Mouse (Mus musculus) hindbrain, embryonic 15.5 days (tissue): ENCODE measurements around the gene Erbb4. TPM values are rescaled to one million over a fixed set of nuclear protein-coding genes. Genes with fewer than 3 reads are reported as not detected.

ENCODE experiments used
- ATAC-seq: fragments of 200-750 bp; cut with Nextera tagmentation; 2 replicates; pipeline ENCODE4 v1.8.0; 2017; ENCODE audit warnings: low read depth, moderate number of reproducible peaks, moderate TSS enrichment; ENCODE audit not compliant: low FRiP score
- H3K27ac ChIP-seq: fragments of 300-500 bp; sonication (generic); replicated peaks from 2 replicates; pipeline ENCODE4 v1.5.1; 2015; ENCODE audit warnings: mild to moderate bottlenecking, inconsistent platforms
- H3K27me3 ChIP-seq: fragments of 300-500 bp; sonication (generic); 2 replicates; pipeline ENCODE4 v1.6.1; 2015; ENCODE audit warnings: control low read depth, inconsistent platforms
- H3K36me3 ChIP-seq: fragments of 300-500 bp; sonication (generic); 2 replicates; pipeline ENCODE4 v1.6.1; 2015; ENCODE audit warnings: control low read depth, inconsistent platforms
- H3K4me1 ChIP-seq: fragments of 300-500 bp; sonication (generic); replicated peaks from 2 replicates; pipeline ENCODE4 v1.6.1; 2015; ENCODE audit warnings: control low read depth, inconsistent platforms
- H3K4me2 ChIP-seq: fragments of 300-500 bp; sonication (generic); 2 replicates; pipeline ENCODE4 v1.6.1; 2015; ENCODE audit warnings: moderate library complexity, mild to moderate bottlenecking, inconsistent platforms
- H3K4me3 ChIP-seq: fragments of 300-500 bp; sonication (generic); 2 replicates; pipeline ENCODE4 v1.5.1; 2015; ENCODE audit warnings: mild to moderate bottlenecking, inconsistent platforms
- H3K9ac ChIP-seq: fragments of 300-500 bp; sonication (generic); 2 replicates; pipeline ENCODE4 v1.6.1; 2015; ENCODE audit warnings: inconsistent platforms
- H3K9me3 ChIP-seq: fragments of 300-500 bp; sonication (generic); 2 replicates; pipeline ENCODE4 v1.6.1; 2016; ENCODE audit warnings: control low read depth, inconsistent platforms
- WGBS: fragments of 180-500 bp; shearing (Covaris S2); methylation state at CpG from one replicate; pipeline ENCODE4 v1.1.7; 2015; 5-methylcytosine and 5-hydroxymethylcytosine counted together
- polyA plus RNA-seq: library from polyadenylated mRNA; unstranded; fragments of >200 nt; fragmentation: Nextera tagmentation; extraction: Ambion mirVana; gene quantifications from 2 replicates; pipeline ENCODE4 v1.2.1, GENCODE M21; 2015

The Erbb4 gene
- polyA plus RNA-seq, 1 experiment from 2014 or later = 15.6 TPM

DNA sequence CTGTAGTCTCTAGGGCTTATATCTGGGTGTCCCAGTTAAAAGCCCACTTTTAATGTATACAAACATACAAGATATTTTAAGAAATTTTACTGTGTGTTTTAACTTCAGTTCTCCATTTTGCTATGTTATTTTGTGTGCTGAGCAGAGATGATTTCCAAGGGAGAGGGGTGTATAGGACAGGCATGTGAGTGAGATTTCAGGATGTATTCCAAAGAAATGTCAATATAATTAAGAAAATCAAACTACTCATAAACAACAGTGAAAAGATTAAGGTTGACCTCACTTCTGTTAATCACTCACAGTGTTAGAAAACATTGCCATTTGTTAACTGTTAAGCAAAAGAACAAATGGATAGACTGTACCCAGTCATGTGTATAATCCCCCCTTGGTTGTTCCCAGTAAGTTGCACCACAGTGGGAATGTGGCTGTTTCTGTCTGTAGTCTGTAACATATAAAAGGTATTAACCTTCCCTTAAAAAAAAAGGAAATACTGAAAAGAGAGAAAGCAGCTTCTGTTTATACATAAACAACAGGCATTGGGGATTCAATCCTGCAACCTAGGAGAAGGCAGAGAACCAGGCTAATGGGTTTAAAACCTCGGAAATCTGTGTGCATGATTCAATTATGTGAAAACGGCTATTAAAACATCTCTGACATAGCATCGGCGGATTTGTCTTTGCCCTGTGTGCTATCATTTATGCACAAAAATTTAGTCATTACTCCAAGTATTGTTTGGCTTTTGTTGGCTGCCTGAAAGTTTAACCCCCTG lies 84.5 kb downstream of the Erbb4 start:
- H3K9me3 ChIP-seq = no peaks in the 10 kb centered on the region
- H3K4me3 ChIP-seq = no peak overlapping the region
- H3K9ac ChIP-seq = no peak overlapping the region
- H3K4me1 ChIP-seq = no peaks in the 10 kb centered on the region
- H3K4me2 ChIP-seq = no peak overlapping the region
- H3K27me3 ChIP-seq = no peaks in the 10 kb centered on the region
- H3K27ac ChIP-seq = no peak overlapping the region
- ATAC-seq = no peak
- WGBS = 22% methylated on average over 4 of the region's 4 CpGs
- no peaks in the 10 kb centered on the region for H3K36me3 ChIP-seq

GRCm38 (mm10) chr1:69009800-69010505 lies 97.9 kb downstream of the Erbb4 start:
- 30% methylated on average over 5 of the region's 5 CpGs for WGBS
- Histone ChIP-seq H3K27me3 (no peaks in the 10 kb centered on the region), H3K9me3 (no peaks in the 10 kb centered on the region), H3K4me2 (no peak overlapping the region), H3K27ac (no peak overlapping the region), H3K9ac (no peak overlapping the region), H3K36me3 (no peaks in the 10 kb centered on the region), H3K4me3 (no peak overlapping the region), H3K4me1 (no peaks in the 10 kb centered on the region)
- no peak for ATAC-seq

GRCm38 (mm10) chr1:69001371-69001770 lies 106.5 kb downstream of the Erbb4 start:
- ATAC-seq = no peak
- H3K27me3 ChIP-seq = no peaks in the 10 kb centered on the region
- 77% methylated on average over 3 of the region's 3 CpGs for WGBS
- H3K36me3 ChIP-seq = no peaks in the 10 kb centered on the region
- no peak overlapping the region for H3K4me2 ChIP-seq
- no peaks in the 10 kb centered on the region for H3K4me1 ChIP-seq
- H3K4me3 ChIP-seq = no peak overlapping the region
- H3K9me3 ChIP-seq = no peaks in the 10 kb centered on the region
- H3K27ac ChIP-seq = no peak overlapping the region
- H3K9ac ChIP-seq = no peak overlapping the region

GRCm38 (mm10) chr1:68979251-68979650 lies 128.6 kb downstream of the Erbb4 start:
- no peak for ATAC-seq
- no peak overlapping the region for H3K4me3 ChIP-seq
- WGBS = 89% methylated on average over 2 of the region's 2 CpGs
- H3K36me3 ChIP-seq = no peaks in the 10 kb centered on the region
- no peak overlapping the region for H3K9ac ChIP-seq
- H3K27me3 ChIP-seq = no peaks in the 10 kb centered on the region
- no peaks in the 10 kb centered on the region for H3K4me1 ChIP-seq
- H3K4me2 ChIP-seq = no peak overlapping the region
- H3K27ac ChIP-seq = no peak overlapping the region
- H3K9me3 ChIP-seq = no peaks in the 10 kb centered on the region

GRCm38 (mm10) chr1:68978571-68978970 lies 129.3 kb downstream of the Erbb4 start:
- no peak for ATAC-seq
- no peaks in the 10 kb centered on the region for H3K27me3 ChIP-seq
- H3K4me2 ChIP-seq = no peak overlapping the region
- WGBS = 91% methylated on average over 3 of the region's 3 CpGs
- no peaks in the 10 kb centered on the region for H3K4me1 ChIP-seq
- no peak overlapping the region for H3K4me3 ChIP-seq
- H3K36me3 ChIP-seq = no peaks in the 10 kb centered on the region
- no peak overlapping the region for H3K27ac ChIP-seq
- H3K9ac ChIP-seq = no peak overlapping the region
- no peaks in the 10 kb centered on the region for H3K9me3 ChIP-seq

- no peaks in the 10 kb centered on the region for H3K4me1 ChIP-seq
- H3K27ac ChIP-seq = no peak overlapping the region
- H3K9ac ChIP-seq = no peak overlapping the region
- no peaks in the 10 kb centered on the region for H3K36me3 ChIP-seq
- H3K27me3 ChIP-seq = no peaks in the 10 kb centered on the region
- no peak overlapping the region for H3K4me2 ChIP-seq
- no peak for ATAC-seq
- 48% methylated on average over 5 of the region's 5 CpGs for WGBS
- no peaks in the 10 kb centered on the region for H3K9me3 ChIP-seq
- no peak overlapping the region for H3K4me3 ChIP-seq
Measured at GRCm38 (mm10) chr1:68973355-68974127, 134.3 kb downstream of the Erbb4 start.

DNA sequence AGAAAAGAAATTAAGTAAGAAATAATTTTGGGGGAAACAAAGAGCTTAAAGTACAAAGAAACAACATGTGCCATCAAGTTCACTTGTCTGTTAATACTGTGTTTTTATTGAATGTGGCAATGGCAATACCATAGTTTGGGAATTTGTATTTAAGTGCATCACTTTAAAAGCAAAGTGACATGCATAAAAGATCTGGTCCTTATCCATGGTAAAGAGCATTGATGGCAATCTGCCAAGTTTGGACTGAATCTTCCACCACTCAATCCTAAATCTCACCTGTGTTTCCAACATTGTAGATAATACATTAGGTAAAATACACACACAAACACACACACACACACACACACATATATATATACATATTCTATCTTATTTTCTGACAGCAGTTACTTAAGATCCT lies 143.7 kb downstream of the Erbb4 start:
- H3K4me2 ChIP-seq = no peak overlapping the region
- no peak overlapping the region for H3K9ac ChIP-seq
- H3K4me3 ChIP-seq = no peak overlapping the region
- H3K9me3 ChIP-seq = no peaks in the 10 kb centered on the region
- no peaks in the 10 kb centered on the region for H3K27me3 ChIP-seq
- ATAC-seq = no peak
- no peaks in the 10 kb centered on the region for H3K36me3 ChIP-seq
- no peak overlapping the region for H3K27ac ChIP-seq
- H3K4me1 ChIP-seq = no peaks in the 10 kb centered on the region

- H3K27ac ChIP-seq = peak overlapping the region; percentile 72
- H3K9ac ChIP-seq = no peak overlapping the region
- H3K9me3 ChIP-seq = no peaks in the 10 kb centered on the region
- H3K4me2 ChIP-seq = no peak overlapping the region
- peaks cover 3% of the 10 kb centered on the region; the same call in 1 of the 2 replicates for H3K4me1 ChIP-seq
- WGBS = 38% methylated on average over 2 of the region's 2 CpGs
- H3K4me3 ChIP-seq = no peak overlapping the region
- no peak for ATAC-seq
- H3K36me3 ChIP-seq = no peaks in the 10 kb centered on the region
- no peaks in the 10 kb centered on the region for H3K27me3 ChIP-seq
Measured at GRCm38 (mm10) chr1:68961365-68962116, 146.3 kb downstream of the Erbb4 start.

- Histone ChIP-seq H3K27ac (no peak overlapping the region), H3K9me3 (no peaks in the 10 kb centered on the region), H3K4me2 (no peak overlapping the region), H3K9ac (no peak overlapping the region), H3K36me3 (no peaks in the 10 kb centered on the region), H3K27me3 (no peaks in the 10 kb centered on the region), H3K4me1 (peaks cover 3% of the 10 kb centered on the region; the same call in 1 of the 2 replicates), H3K4me3 (no peak overlapping the region)
- no peak for ATAC-seq
- 50% methylated on average over 4 of the region's 4 CpGs for WGBS
Measured at GRCm38 (mm10) chr1:68956766-68957533, 150.9 kb downstream of the Erbb4 start.

DNA sequence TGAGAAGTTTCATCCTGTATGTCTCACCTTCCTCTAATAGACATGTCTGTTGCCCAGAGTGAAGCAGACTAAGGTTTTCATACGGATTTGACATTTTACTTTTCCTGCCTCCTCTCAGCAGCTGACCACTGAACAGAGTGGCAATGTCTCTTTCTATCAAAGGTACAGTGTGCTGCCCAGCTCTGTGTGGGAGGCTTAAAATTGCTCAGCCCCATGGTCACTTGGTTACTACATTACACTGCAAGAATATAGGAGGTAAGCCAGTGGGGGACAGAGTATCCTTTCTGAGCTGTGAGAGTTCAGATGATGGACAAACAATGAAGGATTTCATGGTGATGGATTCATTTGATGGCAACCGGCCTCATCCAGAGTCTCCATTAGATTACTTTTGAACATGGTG lies 152.4 kb downstream of the Erbb4 start:
- 40% methylated on average over 2 of the region's 2 CpGs for whole genome bisulfite sequencing
- H3K4me3 ChIP-seq = no peak overlapping the region
- no peak for ATAC-seq

DNA sequence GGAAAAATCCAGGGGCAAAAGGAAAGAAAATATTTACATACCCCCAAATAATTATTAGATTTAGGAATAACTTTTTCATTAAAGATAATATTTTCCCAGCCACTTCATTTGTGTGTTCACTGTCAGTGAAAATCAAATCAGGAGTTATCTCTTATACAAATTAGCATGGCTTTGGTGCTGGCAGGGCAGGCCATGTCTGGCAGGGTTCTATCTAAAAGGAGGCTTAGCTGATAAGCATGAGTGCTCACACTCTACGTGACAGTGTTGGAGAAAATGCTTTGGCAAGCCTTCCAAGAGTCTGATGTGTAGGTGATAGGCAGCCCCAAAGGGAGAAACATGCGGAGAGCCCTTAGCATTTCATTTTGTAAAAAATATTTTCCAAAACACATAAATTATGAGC lies 164.7 kb downstream of the Erbb4 start:
- Histone ChIP-seq H3K9ac (no peak overlapping the region), H3K27ac (no peak overlapping the region), H3K36me3 (no peaks in the 10 kb centered on the region), H3K4me3 (no peak overlapping the region), H3K4me1 (no peaks in the 10 kb centered on the region), H3K4me2 (no peak overlapping the region), H3K9me3 (no peaks in the 10 kb centered on the region), H3K27me3 (no peaks in the 10 kb centered on the region)
- 60% methylated on average over 2 of the region's 2 CpGs for WGBS
- no peak for ATAC-seq

More for the DNA sequence above, 152.4 kb downstream of the Erbb4 start:
- Histone ChIP-seq H3K4me1 (peaks cover 3% of the 10 kb centered on the region; the same call in 1 of the 2 replicates), H3K27ac (0 out of 2 replicates have a peak overlapping the region, but pooled peaks have one; percentile 25), H3K9me3 (no peaks in the 10 kb centered on the region), H3K36me3 (no peaks in the 10 kb centered on the region), H3K27me3 (no peaks in the 10 kb centered on the region), H3K4me2 (no peak overlapping the region), H3K9ac (no peak overlapping the region)
